Mouse (Mus musculus): ENCODE results near the gene N4bp3. TPM values are rescaled to one million over a fixed set of nuclear protein-coding genes. Genes with fewer than 3 reads are reported as not detected.

Gene N4bp3
- total and polyA plus RNA-seq, 2 experiments from 2014 or later: 24.7 to 41.2 TPM

DNA sequence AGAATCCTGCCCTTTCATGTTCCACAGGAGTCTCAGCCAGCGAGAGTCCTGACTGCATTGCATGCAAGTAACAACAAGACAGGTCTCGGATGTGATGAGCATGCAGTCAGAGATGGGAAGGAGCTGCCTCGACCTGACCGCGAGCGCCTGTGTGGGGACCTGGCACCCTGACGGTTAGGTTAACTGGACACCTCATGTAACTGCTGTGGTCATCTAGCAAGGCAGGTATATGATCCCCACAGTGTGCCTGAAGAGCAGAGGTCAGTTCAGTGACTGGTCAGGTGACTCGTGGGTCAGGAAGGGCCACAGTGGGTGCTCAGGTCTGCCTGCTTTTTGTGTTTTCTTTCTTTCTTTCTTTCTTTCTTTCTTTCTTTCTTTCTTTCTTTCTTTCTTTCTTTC lies 31.3 kb upstream of the N4bp3 start:
- ATAC-seq (ENCODE audit: low FRiP score): no peak

DNA sequence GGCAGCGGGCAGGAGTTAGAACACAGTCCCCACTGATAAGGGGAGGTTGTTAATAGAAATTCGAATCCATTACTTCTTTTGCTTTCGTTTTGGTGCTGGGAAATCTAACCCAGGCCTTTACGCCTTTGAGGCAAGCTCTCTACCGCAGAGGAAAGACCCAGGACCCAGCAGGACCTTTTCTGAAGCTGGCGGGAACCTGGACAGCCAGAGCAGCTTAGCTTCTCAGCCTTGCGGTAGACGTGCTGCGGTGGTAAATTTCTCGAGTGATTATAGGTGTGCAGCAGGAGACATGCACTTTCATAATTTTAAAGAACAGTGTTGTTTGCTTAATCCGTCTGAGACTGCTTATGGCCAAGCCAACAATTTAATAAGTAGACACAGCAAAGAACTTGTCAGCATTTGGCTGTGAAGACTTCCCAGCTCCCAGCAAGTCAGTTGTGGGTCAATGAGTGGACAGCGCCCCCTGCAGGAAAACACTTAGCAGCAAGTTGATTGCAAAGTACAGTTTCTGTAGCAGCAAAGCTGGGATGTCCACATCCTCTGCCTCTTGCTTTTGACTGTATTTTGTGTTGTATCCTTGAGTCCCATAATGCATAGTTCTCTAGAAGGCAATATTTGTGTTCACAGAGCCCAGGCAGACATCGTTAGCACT lies 30.8 kb upstream of the N4bp3 start:
- Histone ChIP-seq H3K27ac (ENCODE audit: low read depth, low read length) (no peak overlapping the region), H3K4me1 (ENCODE audit: insufficient read depth, low read length) (no peaks in the 10 kb centered on the region), H3K36me3 (ENCODE audit: insufficient read depth, low read length) (no peaks in the 10 kb centered on the region), H3K4me2 (ENCODE audit: low read depth, low read length, poor library complexity, severe bottlenecking) (no peak overlapping the region), H3K9me3 (ENCODE audit: low read length) (no peaks in the 10 kb centered on the region), H3K4me3 (ENCODE audit: low read depth, low read length) (no peak overlapping the region), H3K9ac (replicated peaks; ENCODE audit: low read length, poor library complexity, severe bottlenecking) (no peak overlapping the region), H3K27me3 (ENCODE audit: insufficient read depth, low read length) (no peaks in the 10 kb centered on the region)
- ATAC-seq (ENCODE audit: low FRiP score) (no peak), DNase-seq (ENCODE audit: low spot score) (peak; percentile 87)
- 25% methylated on average over 13 of the region's 13 CpGs for WGBS
- peak; percentile 90 for TF ChIP-seq CTCF (IDR thresholded peaks at IDR 0.05)

More for the DNA sequence above, 31.3 kb upstream of the N4bp3 start:
- 36% methylated on average over 8 of the region's 8 CpGs for WGBS
- H3K9ac ChIP-seq (replicated peaks; ENCODE audit: low read length, poor library complexity, severe bottlenecking): no peak overlapping the region
- H3K27me3 ChIP-seq (ENCODE audit: insufficient read depth, low read length): no peaks in the 10 kb centered on the region
- H3K4me1 ChIP-seq (ENCODE audit: insufficient read depth, low read length): no peaks in the 10 kb centered on the region
- no peak for TF ChIP-seq CTCF (IDR thresholded peaks at IDR 0.05)
- H3K36me3 ChIP-seq (ENCODE audit: insufficient read depth, low read length): no peaks in the 10 kb centered on the region
- DNase-seq (ENCODE audit: low spot score): no peak
- no peak overlapping the region for H3K27ac ChIP-seq (ENCODE audit: low read depth, low read length)
- no peak overlapping the region for H3K4me3 ChIP-seq (ENCODE audit: low read depth, low read length)
- H3K4me2 ChIP-seq (ENCODE audit: low read depth, low read length, poor library complexity, severe bottlenecking): no peak overlapping the region
- no peaks in the 10 kb centered on the region for H3K9me3 ChIP-seq (ENCODE audit: low read length)

DNA sequence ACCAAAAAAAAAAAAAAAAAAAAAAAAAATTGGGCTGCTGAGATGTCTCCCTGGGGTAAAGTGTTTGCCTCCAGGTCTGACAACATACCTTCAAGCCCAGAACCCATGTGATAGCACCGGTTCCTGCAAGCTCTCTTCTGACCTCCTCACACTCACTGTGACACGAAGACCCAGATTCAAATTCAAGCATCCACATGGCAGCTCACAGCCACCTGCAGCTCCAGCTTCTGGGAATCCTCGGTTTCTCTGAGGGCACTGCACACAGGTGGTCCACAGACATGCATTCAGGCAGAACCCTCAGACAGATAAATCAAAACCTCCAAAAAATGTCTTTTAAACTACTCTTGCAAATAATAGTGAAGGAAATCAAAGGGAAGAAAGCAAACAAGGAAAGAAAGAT lies 28.8 kb upstream of the N4bp3 start:
- WGBS: 75% methylated on average over 3 of the region's 3 CpGs
- ATAC-seq (ENCODE audit: low FRiP score) (no peak), DNase-seq (ENCODE audit: low spot score) (no peak)
- Histone ChIP-seq H3K4me3 (ENCODE audit: low read depth, low read length) (no peak overlapping the region), H3K4me2 (ENCODE audit: low read depth, low read length, poor library complexity, severe bottlenecking) (no peak overlapping the region), H3K27me3 (ENCODE audit: insufficient read depth, low read length) (no peaks in the 10 kb centered on the region), H3K27ac (ENCODE audit: low read depth, low read length) (no peak overlapping the region), H3K9ac (replicated peaks; ENCODE audit: low read length, poor library complexity, severe bottlenecking) (no peak overlapping the region), H3K36me3 (ENCODE audit: insufficient read depth, low read length) (no peaks in the 10 kb centered on the region), H3K9me3 (ENCODE audit: low read length) (no peaks in the 10 kb centered on the region), H3K4me1 (ENCODE audit: insufficient read depth, low read length) (no peaks in the 10 kb centered on the region)
- TF ChIP-seq CTCF (IDR thresholded peaks at IDR 0.05): no peak

DNA sequence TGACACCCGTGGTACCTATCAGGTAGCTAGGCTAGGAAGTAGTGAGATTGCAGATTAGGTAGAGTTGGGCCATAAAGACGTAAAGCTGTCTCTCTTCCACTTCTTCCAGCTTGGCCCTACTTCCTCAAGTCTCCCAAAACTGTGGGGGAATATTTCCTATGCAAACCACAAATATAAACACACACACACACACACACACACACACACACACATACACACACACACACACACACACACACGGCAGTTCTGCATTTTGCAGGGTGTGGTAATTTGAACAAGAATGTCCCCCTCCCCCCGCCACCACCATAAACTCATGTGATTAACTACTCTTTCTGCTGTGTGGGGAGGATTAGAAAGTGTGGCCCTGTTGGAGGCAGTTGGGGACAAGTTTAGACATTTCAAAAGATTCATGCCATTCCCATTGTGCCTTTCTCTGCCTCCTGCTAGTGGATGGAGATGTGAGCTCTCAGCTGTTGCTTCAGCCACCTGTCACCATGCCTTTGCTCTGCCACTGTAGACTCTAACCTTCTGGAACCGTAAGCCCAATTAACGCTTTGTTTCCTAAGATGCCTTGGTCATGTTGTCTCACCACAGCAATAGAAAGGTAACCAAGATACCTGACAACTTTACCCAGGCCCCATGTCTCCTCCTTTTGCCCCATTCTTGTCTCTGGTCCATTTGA lies 27.2 kb upstream of the N4bp3 start:
- no peak overlapping the region for H3K4me2 ChIP-seq (ENCODE audit: low read depth, low read length, poor library complexity, severe bottlenecking)
- no peaks in the 10 kb centered on the region for H3K9me3 ChIP-seq (ENCODE audit: low read length)
- no peak overlapping the region for H3K9ac ChIP-seq (replicated peaks; ENCODE audit: low read length, poor library complexity, severe bottlenecking)
- no peak overlapping the region for H3K4me3 ChIP-seq (ENCODE audit: low read depth, low read length)
- DNase-seq (ENCODE audit: low spot score) (no peak), ATAC-seq (ENCODE audit: low FRiP score) (no peak)
- H3K27ac ChIP-seq (ENCODE audit: low read depth, low read length): no peak overlapping the region
- no peaks in the 10 kb centered on the region for H3K4me1 ChIP-seq (ENCODE audit: insufficient read depth, low read length)
- 84% methylated on average over 6 of the region's 6 CpGs for WGBS
- no peaks in the 10 kb centered on the region for H3K27me3 ChIP-seq (ENCODE audit: insufficient read depth, low read length)
- TF ChIP-seq CTCF (IDR thresholded peaks at IDR 0.05): no peak
- no peaks in the 10 kb centered on the region for H3K36me3 ChIP-seq (ENCODE audit: insufficient read depth, low read length)

DNA sequence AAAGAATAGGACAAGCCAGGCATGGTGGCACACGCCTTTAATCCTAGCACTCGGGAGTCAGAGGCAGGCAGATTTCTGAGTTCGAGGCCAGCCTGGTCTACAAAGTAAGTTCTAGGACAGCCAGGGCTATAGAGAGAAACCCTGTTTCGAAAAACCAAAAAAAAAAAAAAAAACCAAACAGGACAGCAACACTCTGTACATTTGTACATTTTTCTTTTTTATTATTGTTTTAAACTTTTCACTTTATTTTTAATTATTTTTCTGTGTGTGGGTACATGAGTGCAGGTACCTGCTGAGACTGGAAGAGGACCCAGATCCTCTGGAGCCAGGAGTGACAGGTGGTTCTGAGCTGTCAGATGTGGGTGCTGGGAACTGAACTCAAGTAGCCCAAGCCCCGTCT lies 24.7 kb upstream of the N4bp3 start:
- 77% methylated on average over 5 of the region's 5 CpGs for WGBS
- no peak for ATAC-seq (ENCODE audit: low FRiP score)
- H3K36me3 ChIP-seq (ENCODE audit: insufficient read depth, low read length): no peaks in the 10 kb centered on the region

DNA sequence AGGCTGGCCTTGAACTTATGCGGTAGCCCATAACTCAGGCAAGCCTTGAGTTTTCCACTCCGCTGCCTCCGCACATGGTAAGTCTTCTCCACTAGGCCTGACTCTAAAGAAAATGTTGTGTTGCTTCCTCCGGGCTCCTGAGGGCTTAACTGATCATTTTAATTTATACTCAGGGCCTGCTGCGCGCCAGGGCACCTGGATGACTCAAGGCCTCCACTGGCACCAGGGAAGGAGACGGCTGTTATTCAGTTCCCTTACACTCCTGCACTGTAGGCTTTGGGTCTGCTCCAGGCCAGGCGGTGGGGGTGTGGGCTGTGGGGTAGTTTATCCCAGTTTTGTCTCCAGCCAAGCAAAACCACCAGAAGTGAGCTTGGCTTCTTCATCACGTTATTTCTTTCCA lies 22.6 kb upstream of the N4bp3 start:
- Histone ChIP-seq H3K36me3 (ENCODE audit: insufficient read depth, low read length) (no peaks in the 10 kb centered on the region), H3K27ac (ENCODE audit: low read depth, low read length) (no peak overlapping the region), H3K9me3 (ENCODE audit: low read length) (no peaks in the 10 kb centered on the region), H3K27me3 (ENCODE audit: insufficient read depth, low read length) (no peaks in the 10 kb centered on the region), H3K4me2 (ENCODE audit: low read depth, low read length, poor library complexity, severe bottlenecking) (no peak overlapping the region), H3K4me3 (ENCODE audit: low read depth, low read length) (no peak overlapping the region), H3K9ac (replicated peaks; ENCODE audit: low read length, poor library complexity, severe bottlenecking) (no peak overlapping the region), H3K4me1 (ENCODE audit: insufficient read depth, low read length) (no peaks in the 10 kb centered on the region)
- WGBS: 88% methylated on average over 9 of the region's 9 CpGs
- ATAC-seq (ENCODE audit: low FRiP score): no peak
- TF ChIP-seq CTCF (IDR thresholded peaks at IDR 0.05): no peak
- DNase-seq (ENCODE audit: low spot score): no peak

More for the DNA sequence above, 24.7 kb upstream of the N4bp3 start:
- Histone ChIP-seq H3K9ac (replicated peaks; ENCODE audit: low read length, poor library complexity, severe bottlenecking) (no peak overlapping the region), H3K4me1 (ENCODE audit: insufficient read depth, low read length) (no peaks in the 10 kb centered on the region), H3K4me2 (ENCODE audit: low read depth, low read length, poor library complexity, severe bottlenecking) (no peak overlapping the region), H3K9me3 (ENCODE audit: low read length) (no peaks in the 10 kb centered on the region), H3K27me3 (ENCODE audit: insufficient read depth, low read length) (no peaks in the 10 kb centered on the region), H3K27ac (ENCODE audit: low read depth, low read length) (no peak overlapping the region), H3K4me3 (ENCODE audit: low read depth, low read length) (no peak overlapping the region)
- no peak for TF ChIP-seq CTCF (IDR thresholded peaks at IDR 0.05)
- DNase-seq (ENCODE audit: low spot score): no peak
